Mouse (Mus musculus): Measurements from ENCODE around the gene Hdac10.

DNA sequence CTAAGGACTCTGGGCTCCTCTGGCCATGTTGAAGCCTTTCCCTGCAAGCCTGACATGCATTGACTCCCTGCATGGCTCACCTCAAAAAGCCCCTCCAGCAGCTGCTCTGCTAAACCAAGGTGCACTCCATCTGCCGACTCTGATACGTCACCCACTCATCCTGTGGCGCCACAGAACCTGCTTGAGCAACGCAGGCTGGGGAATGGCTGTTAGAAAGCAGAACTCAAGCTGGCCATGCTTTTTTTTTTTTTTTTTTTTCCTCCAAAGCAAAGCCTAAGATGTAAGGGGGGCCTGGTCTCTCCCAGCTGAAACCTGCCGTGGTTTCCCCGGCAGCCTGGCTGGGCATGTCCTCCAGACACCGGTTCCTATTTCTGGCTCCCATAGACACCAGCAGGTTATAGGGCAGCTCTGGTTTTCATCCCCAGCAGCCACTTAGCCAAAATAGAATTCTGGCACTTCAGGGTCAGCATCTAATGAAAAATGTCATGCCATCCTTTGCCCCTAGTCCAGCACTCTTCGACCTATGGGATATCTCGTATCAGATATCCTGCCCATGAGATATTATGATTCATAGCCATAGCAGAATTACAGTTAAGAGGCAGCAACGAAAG is 54.4 kb downstream of the Hdac10 start:
- TF ChIP-seq CTCF (IDR thresholded peaks at IDR 0.05; ENCODE audit: extremely low read depth, insufficient read depth, low read length): no peak
- TF ChIP-seq POLR2A (IDR thresholded peaks at IDR 0.05; ENCODE audit: extremely low read depth, insufficient read depth, low read length): no peak

Data from cortical plate, adult 2 months (tissue).